In the genomic region with DNA sequence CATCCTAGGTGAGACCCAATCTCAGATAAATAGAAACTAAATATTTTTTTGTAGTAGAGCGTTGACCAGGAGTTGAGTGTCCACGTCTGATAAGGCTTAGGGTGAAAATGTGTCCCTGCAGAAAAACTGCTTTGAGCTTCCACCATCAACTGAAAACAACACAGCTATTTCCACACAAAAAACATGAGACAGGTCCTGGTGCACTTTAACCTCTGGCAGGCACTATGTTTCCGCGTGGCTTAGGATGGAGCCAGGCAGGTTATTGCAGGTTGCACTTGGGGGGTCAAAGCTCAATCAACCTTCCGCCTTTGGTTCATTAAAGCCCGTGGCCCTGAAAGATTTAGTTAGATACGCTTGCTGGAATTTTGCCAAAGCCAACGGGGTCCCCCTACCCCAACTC, we compare ENCODE assay signal across 8 mouse cellular contexts. TPM values are rescaled to one million over a fixed set of nuclear protein-coding genes. Genes with fewer than 3 reads are reported as not detected.
DNase-seq lines count a peak whose midpoint lies in the region; ATAC-seq and TF ChIP-seq lines count a peak whose summit lies in the region.

No protein-coding gene starts in this region.

- WGBS in lung, embryonic 14.5 days = 60% methylated on average over 8 of the region's 8 CpGs
- 55% methylated on average over 8 of the region's 8 CpGs for WGBS in forebrain, embryonic 14.5 days
- WGBS in neural tube, embryonic 15.5 days = 44% methylated on average over 8 of the region's 8 CpGs

- no peaks in the 10 kb centered on the region for H3K36me3 ChIP-seq in lung, embryonic 14.5 days (ENCODE audit: insufficient read depth)
- H3K36me3 ChIP-seq in forebrain, embryonic 14.5 days (ENCODE audit: control insufficient read depth, insufficient read depth, low read length) = no peaks in the 10 kb centered on the region
- no peaks in the 10 kb centered on the region for H3K36me3 ChIP-seq in neural tube, embryonic 15.5 days

- no peak overlapping the region for H3K9ac ChIP-seq in lung, embryonic 14.5 days
- no peak overlapping the region for H3K9ac ChIP-seq in forebrain, embryonic 14.5 days (ENCODE audit: low read length)
- H3K9ac ChIP-seq in neural tube, embryonic 15.5 days (replicated peaks) = no peak overlapping the region

- H3K27ac ChIP-seq in lung, embryonic 14.5 days (ENCODE audit: low read depth) = no peak overlapping the region
- H3K27ac ChIP-seq in forebrain, embryonic 14.5 days (ENCODE audit: low read depth, low read length) = no peak overlapping the region
- no peak overlapping the region for H3K27ac ChIP-seq in neural tube, embryonic 15.5 days (replicated peaks)

- no peak for DNase-seq in lung, embryonic 14.5 days
- no peak for DNase-seq in lung, postnatal 14 days
- DNase-seq in forebrain, embryonic 14.5 days (ENCODE audit: low spot score) = peak; percentile 29
- DNase-seq in kidney, postnatal 25 days = peak; percentile 80 to 89
- no peak for DNase-seq in embryo, embryonic 11 days
- DNase-seq in testis, postnatal 10 days (ENCODE audit: low spot score) = no peak
- no peak for DNase-seq in adrenal gland, postnatal 10 days

- H3K4me3 ChIP-seq in lung, embryonic 14.5 days (ENCODE audit: low read depth, low read length) = peak overlapping the region; percentile 11; the same call in 1 of the 2 replicates
- H3K4me3 ChIP-seq in forebrain, embryonic 14.5 days (ENCODE audit: low read depth, low read length) = no peak overlapping the region
- H3K4me3 ChIP-seq in neural tube, embryonic 15.5 days (replicated peaks) = no peak overlapping the region

- peaks cover 13% of the 10 kb centered on the region for H3K4me1 ChIP-seq in lung, embryonic 14.5 days (ENCODE audit: insufficient read depth)
- peaks cover 14% of the 10 kb centered on the region for H3K4me1 ChIP-seq in forebrain, embryonic 14.5 days (ENCODE audit: control insufficient read depth, insufficient read depth, low read length)
- H3K4me1 ChIP-seq in neural tube, embryonic 15.5 days = peaks cover 36% of the 10 kb centered on the region

- no peak for ATAC-seq in lung, embryonic 14.5 days (ENCODE audit: insufficient read depth)
- ATAC-seq in forebrain, embryonic 14.5 days = no peak
- no peak for ATAC-seq in neural tube, embryonic 15.5 days (ENCODE audit: low FRiP score)

- TF ChIP-seq CTCF in lung, embryonic 14.5 days (IDR thresholded peaks at IDR 0.05; ENCODE audit: low read depth) = no peak

- H3K9me3 ChIP-seq in lung, embryonic 14.5 days (ENCODE audit: low read depth, low read length) = no peaks in the 10 kb centered on the region
- H3K9me3 ChIP-seq in forebrain, embryonic 14.5 days (replicated peaks; ENCODE audit: control insufficient read depth, low read length) = no peaks in the 10 kb centered on the region
- H3K9me3 ChIP-seq in neural tube, embryonic 15.5 days (replicated peaks) = no peaks in the 10 kb centered on the region

- peak overlapping the region; percentile 70 for H3K4me2 ChIP-seq in lung, embryonic 14.5 days
- H3K4me2 ChIP-seq in forebrain, embryonic 14.5 days (ENCODE audit: low read length) = peak overlapping the region; percentile 90; the same call in 1 of the 2 replicates
- H3K4me2 ChIP-seq in neural tube, embryonic 15.5 days = peak overlapping the region; percentile 97

- H3K27me3 ChIP-seq in lung, embryonic 14.5 days (ENCODE audit: insufficient read depth, low read length) = no peaks in the 10 kb centered on the region
- H3K27me3 ChIP-seq in forebrain, embryonic 14.5 days (replicated peaks; ENCODE audit: control insufficient read depth, insufficient read depth, low read length) = no peaks in the 10 kb centered on the region
- H3K27me3 ChIP-seq in neural tube, embryonic 15.5 days (replicated peaks) = peaks cover 6% of the 10 kb centered on the region; the same call in 1 of the 2 replicates

RNA-seq across cellular contexts. Expression of gene Taok3, which starts 1.1 kb away (rescaled TPM):
- polyA plus RNA-seq in lung, embryonic 14.5 days (2014; fragmentation: Nextera tagmentation; extraction: Ambion mirVana) = 18.8 and 19.0 TPM in 2 replicates
- 32.1 and 48.7 TPM in 2 replicates for polyA plus RNA-seq in forebrain, embryonic 14.5 days (2014; fragmentation: Nextera tagmentation; extraction: Ambion mirVana)
- polyA plus RNA-seq in neural tube, embryonic 15.5 days (2015; fragmentation: Nextera tagmentation; extraction: Ambion mirVana) = 63.8 and 67.1 TPM in 2 replicates
- 10 to 100 TPM; 26.0 to 29.3 TPM for total RNA-seq in adrenal gland, postnatal 10 days (2021)

RNA-seq across cellular contexts. Expression of gene Suds3, which starts 2.9 kb away (rescaled TPM):
- 45.6 and 49.6 TPM in 2 replicates for polyA plus RNA-seq in lung, embryonic 14.5 days (2014; fragmentation: Nextera tagmentation; extraction: Ambion mirVana)
- polyA plus RNA-seq in forebrain, embryonic 14.5 days (2014; fragmentation: Nextera tagmentation; extraction: Ambion mirVana) = 49.5 and 55.5 TPM in 2 replicates
- 79.4 and 81.9 TPM in 2 replicates for polyA plus RNA-seq in neural tube, embryonic 15.5 days (2015; fragmentation: Nextera tagmentation; extraction: Ambion mirVana)
- 100 to 1,000 TPM; 100 to 109 TPM for total RNA-seq in adrenal gland, postnatal 10 days (2021)

Comparison
In these comparisons a context has a peak if more than half of its experiments do, and no peak if none do; other contexts are left out.
1. DNase-seq: peak in forebrain, embryonic 14.5 days (single experiment) and kidney, postnatal 25 days (2 of 2); none in lung, embryonic 14.5 days (single experiment), lung, postnatal 14 days (single experiment), embryo, embryonic 11 days (single experiment), testis, postnatal 10 days (single experiment) and adrenal gland, postnatal 10 days (single experiment).
2. Peak in every context shown above with its lines, with median percentiles within 50 percentile points of each other: H3K4me2 ChIP-seq.